Mouse (Mus musculus) heart, embryonic 14.5 days (tissue): ENCODE measurements around the gene Nktr. TPM values are rescaled to one million over a fixed set of nuclear protein-coding genes. Genes with fewer than 3 reads are reported as not detected.

Experiments
- ATAC-seq: fragments of 200-750 bp; cut with Nextera tagmentation; 2 replicates; pipeline ENCODE4 v1.8.0; 2017; ENCODE audit warnings: low read depth, moderate TSS enrichment; ENCODE audit not compliant: insufficient number of reproducible peaks, insufficient read depth, low FRiP score
- H3K27ac ChIP-seq, 2 experiments: fragments of 200-500 bp in 1 of 2; fragments of 300-500 bp in 1 of 2; sonication (generic) in 1 of 2; replicated peaks in 1 of 2; 2 replicates each; pipeline ENCODE4 v1.5.1; 2012 to 2014; ENCODE audit warnings: low read depth in 2 of 2, low read length in 2 of 2, control low read depth in 1 of 2, mild to moderate bottlenecking in 1 of 2, mixed read lengths in 1 of 2; ENCODE audit not compliant: control insufficient read depth in 1 of 2, insufficient read depth in 1 of 2
- H3K27me3 ChIP-seq: fragments of 300-500 bp; sonication (generic); 2 replicates; pipeline ENCODE4 v1.6.1; 2014; ENCODE audit warnings: mild to moderate bottlenecking, low read length, control low read depth; ENCODE audit not compliant: control insufficient read depth, insufficient read depth
- H3K36me3 ChIP-seq: fragments of 300-500 bp; sonication (generic); 2 replicates; pipeline ENCODE4 v1.6.1; 2014; ENCODE audit warnings: mild to moderate bottlenecking, control low read depth, low read length, mixed read lengths; ENCODE audit not compliant: control insufficient read depth, insufficient read depth
- H3K4me1 ChIP-seq, 2 experiments: fragments of 200-500 bp in 1 of 2; fragments of 300-500 bp in 1 of 2; sonication (generic) in 1 of 2; 2 replicates each; pipeline ENCODE4 v1.6.1; 2012 to 2014; ENCODE audit warnings: low read length in 2 of 2, control low read depth in 1 of 2, mixed read lengths in 1 of 2; ENCODE audit not compliant: control insufficient read depth in 2 of 2, insufficient read depth in 2 of 2
- H3K4me2 ChIP-seq: fragments of 300-500 bp; sonication (generic); 2 replicates; pipeline ENCODE4 v1.6.1; 2014; ENCODE audit warnings: mild to moderate bottlenecking, low read length
- H3K4me3 ChIP-seq, 2 experiments: fragments of 200-500 bp in 1 of 2; fragments of 300-500 bp in 1 of 2; sonication (generic) in 1 of 2; 2 replicates each; pipeline ENCODE4 v1.5.1; 2012 to 2014; ENCODE audit warnings: low read length in 2 of 2, mild to moderate bottlenecking in 2 of 2, control low read depth in 1 of 2, low read depth in 1 of 2, moderate library complexity in 1 of 2; ENCODE audit not compliant: control insufficient read depth in 1 of 2, insufficient read depth in 1 of 2
- H3K9ac ChIP-seq: fragments of 300-500 bp; sonication (generic); 2 replicates; pipeline ENCODE4 v1.6.1; 2014; ENCODE audit warnings: mild to moderate bottlenecking, low read length
- H3K9me3 ChIP-seq: fragments of 300-500 bp; sonication (generic); 2 replicates; pipeline ENCODE4 v1.6.1; 2016; ENCODE audit warnings: low read length, control low read depth; ENCODE audit not compliant: control insufficient read depth
- WGBS: fragments of 180-500 bp; shearing (Covaris S2); extraction: QIAGEN DNeasy Blood & Tissue Kit; methylation state at CpG from one replicate; pipeline ENCODE4 v1.1.7; 2014; 5-methylcytosine and 5-hydroxymethylcytosine counted together
- polyA plus RNA-seq: library from polyadenylated mRNA; unstranded; fragments of >200 nt; fragmentation: Nextera tagmentation; extraction: Ambion mirVana; gene quantifications from 2 replicates; pipeline ENCODE4 v1.2.1, GENCODE M21; 2014

The Nktr gene
- polyA plus RNA-seq, 1 experiment from 2014 or later = 50.4 TPM

DNA sequence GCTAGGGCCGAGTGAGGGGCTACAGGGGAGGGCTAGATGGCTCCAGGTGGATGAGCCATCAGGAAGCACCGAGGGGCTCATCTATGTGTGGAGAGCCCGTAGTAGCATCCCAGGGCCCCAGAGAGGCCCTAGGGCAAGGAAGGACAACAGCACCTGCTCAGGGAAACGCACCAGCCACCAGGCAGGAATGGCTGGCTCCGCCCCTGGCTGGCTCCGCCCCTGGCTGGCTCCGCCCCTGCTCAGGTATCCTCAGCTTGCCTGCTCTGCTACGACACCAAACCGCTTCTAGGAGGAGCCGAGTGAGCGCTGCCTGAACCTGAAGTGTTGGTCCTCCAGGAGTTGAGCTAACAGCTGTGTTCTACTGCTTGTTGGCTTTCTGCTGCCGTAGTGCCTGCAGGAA lies 78.8 kb downstream of the Nktr start:
- no peak overlapping the region for H3K27ac ChIP-seq
- H3K9me3 ChIP-seq = no peaks in the 10 kb centered on the region
- ATAC-seq = no peak
- WGBS = 24% methylated on average over 12 of the region's 12 CpGs
- peaks cover 13 to 21% of the 10 kb centered on the region in 2 experiments for H3K4me1 ChIP-seq
- no peak overlapping the region for H3K4me3 ChIP-seq
- no peaks in the 10 kb centered on the region for H3K36me3 ChIP-seq
- peaks cover 10% of the 10 kb centered on the region; the same call in 1 of the 2 replicates for H3K27me3 ChIP-seq
- no peak overlapping the region for H3K9ac ChIP-seq
- H3K4me2 ChIP-seq = no peak overlapping the region

DNA sequence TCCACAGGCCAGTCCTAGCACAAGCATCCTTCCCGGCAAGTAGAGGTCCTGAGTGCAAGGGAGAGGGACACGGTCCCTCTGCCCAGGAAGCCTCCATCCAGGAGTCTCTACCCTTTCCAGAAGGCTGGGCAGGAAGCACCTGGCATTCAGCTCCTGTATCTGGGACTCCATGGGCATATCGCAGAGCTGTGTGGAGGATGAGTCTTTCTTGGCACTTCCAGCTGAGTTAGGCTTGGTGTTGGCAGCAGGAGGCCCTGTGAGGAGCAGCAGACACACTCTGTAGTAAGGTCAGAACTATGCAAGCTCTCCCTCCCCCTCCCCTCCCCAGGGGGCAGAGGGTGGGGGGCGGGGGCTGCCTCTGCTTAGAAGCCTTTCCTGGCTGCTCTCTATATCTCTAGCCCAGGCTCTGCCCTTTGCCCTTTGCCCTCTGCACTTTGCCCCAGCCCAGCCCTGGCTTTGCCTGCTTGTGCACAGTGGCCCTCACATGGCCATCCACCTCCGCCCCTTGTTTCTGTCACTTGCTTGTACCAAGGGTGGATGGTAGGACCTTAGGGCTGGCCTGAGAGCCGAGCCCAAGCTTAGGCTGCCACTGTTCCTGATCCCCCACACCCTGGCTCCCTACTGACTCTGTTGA lies 80.0 kb downstream of the Nktr start:
- Histone ChIP-seq H3K4me2 (no peak overlapping the region), H3K27me3 (peaks cover 10% of the 10 kb centered on the region; the same call in 1 of the 2 replicates)

DNA sequence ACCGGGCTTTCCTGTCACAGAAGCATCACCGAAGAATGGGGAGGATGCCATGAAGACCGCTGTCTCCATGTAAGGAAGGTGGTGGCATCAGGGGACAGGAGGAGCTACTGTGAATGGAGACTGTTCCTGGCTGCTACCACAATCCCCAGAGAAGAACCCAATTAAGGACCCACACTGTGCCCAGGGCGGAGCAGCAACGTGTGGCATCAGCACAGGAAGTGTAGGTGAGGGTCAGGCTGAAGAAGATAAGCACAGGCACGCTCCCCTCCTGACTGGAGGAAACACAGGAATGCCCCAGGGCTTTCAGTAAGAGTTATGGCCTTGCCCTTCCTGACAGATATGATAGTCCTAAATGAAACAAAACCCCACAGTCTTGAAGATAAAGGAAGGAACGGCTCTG lies 83.8 kb downstream of the Nktr start:
- H3K4me1 ChIP-seq = peaks cover 9 to 23% of the 10 kb centered on the region in 2 experiments
- H3K9me3 ChIP-seq = no peaks in the 10 kb centered on the region
- no peak overlapping the region for H3K9ac ChIP-seq
- H3K27me3 ChIP-seq = no peaks in the 10 kb centered on the region
- ATAC-seq = no peak
- no peak overlapping the region for H3K4me2 ChIP-seq
- no peak overlapping the region for H3K4me3 ChIP-seq
- no peak overlapping the region for H3K27ac ChIP-seq
- no peaks in the 10 kb centered on the region for H3K36me3 ChIP-seq
- WGBS = 53% methylated on average over 7 of the region's 7 CpGs

More for the DNA sequence above, 80.0 kb downstream of the Nktr start:
- Histone ChIP-seq H3K9me3 (no peaks in the 10 kb centered on the region), H3K36me3 (no peaks in the 10 kb centered on the region), H3K4me1 (peaks cover 13 to 29% of the 10 kb centered on the region in 2 experiments), H3K4me3 (no peak overlapping the region), H3K27ac (no peak overlapping the region), H3K9ac (no peak overlapping the region)
- ATAC-seq = no peak
- WGBS = 42% methylated on average over 6 of the region's 6 CpGs

Other genes starting within 250 kb of the Nktr start
- 0.72 TPM in 1 of 2 replicates, not detected in the other for gene Cck, start 223.5 kb upstream of the Nktr start, polyA plus RNA-seq
- gene Lyzl4, start 77.1 kb upstream of the Nktr start, polyA plus RNA-seq = not detected in 2 replicates
- gene Vipr1, start 76.5 kb upstream of the Nktr start, polyA plus RNA-seq = 0.11 and 0.16 TPM in 2 replicates
- 4.4 and 4.9 TPM in 2 replicates for gene Sec22c, start 13.7 kb upstream of the Nktr start, polyA plus RNA-seq
- 227 and 237 TPM in 2 replicates for gene Ss18l2, start 8.8 kb upstream of the Nktr start, polyA plus RNA-seq
- gene Zfp651, start 40.2 kb downstream of the Nktr start, polyA plus RNA-seq = 14.0 and 16.5 TPM in 2 replicates
- gene Klhl40, start 58.4 kb downstream of the Nktr start, polyA plus RNA-seq = 3.6 and 3.8 TPM in 2 replicates
- 17.8 and 18.6 TPM in 2 replicates for gene Hhatl, start 73.3 kb downstream of the Nktr start, polyA plus RNA-seq
- 0.22 and 0.27 TPM in 2 replicates for gene Ccdc13, start 120.3 kb downstream of the Nktr start, polyA plus RNA-seq
- gene Higd1a, start 139.2 kb downstream of the Nktr start, polyA plus RNA-seq = 252 and 275 TPM in 2 replicates
- 1.2 and 1.3 TPM in 2 replicates for gene Ackr2, start 179.2 kb downstream of the Nktr start, polyA plus RNA-seq
- gene Cyp8b1, start 197.1 kb downstream of the Nktr start, polyA plus RNA-seq = not detected in 2 replicates
- 0.97 and 1.6 TPM in 2 replicates for gene Fam198a, start 231.8 kb downstream of the Nktr start, polyA plus RNA-seq